Mouse (Mus musculus): ENCODE measurements around the gene Hipk2. TPM values are rescaled to one million over a fixed set of nuclear protein-coding genes. Genes with fewer than 3 reads are reported as not detected.

Hipk2 gene
- polyA plus RNA-seq, 1 experiment: 14.9 TPM

- TF ChIP-seq CTCF (IDR thresholded peaks at IDR 0.05; ENCODE audit: extremely low read depth, insufficient read depth, insufficient read length, insufficient replicate concordance) (no peak), POLR2A (IDR thresholded peaks at IDR 0.05; ENCODE audit: low read depth, low read length) (no peak)
- H3K36me3 ChIP-seq (ENCODE audit: control insufficient read depth, insufficient read depth, low read length): no peaks in the 10 kb centered on the region
- no peaks in the 10 kb centered on the region for H3K4me1 ChIP-seq (ENCODE audit: control insufficient read depth, insufficient read depth, insufficient read length)
- H3K27me3 ChIP-seq (ENCODE audit: control insufficient read depth, insufficient read depth, low read length): no peaks in the 10 kb centered on the region
- H3K4me3 ChIP-seq (ENCODE audit: extremely low read depth, insufficient read depth, insufficient read length): no peak overlapping the region
- WGBS: 81% methylated on average over 17 of the region's 17 CpGs
- peak overlapping the region; percentile 23; the same call in 1 of the 2 replicates for H3K27ac ChIP-seq (ENCODE audit: insufficient read depth, low read length)
- no peak for DNase-seq (ENCODE audit: low read depth in 1 of 2, low spot score in 2 of 2)
Measured at GRCm38 (mm10) chr6:38921095-38921809, 45.3 kb upstream of the Hipk2 start.

GRCm38 (mm10) chr6:38920141-38920540, 44.2 kb upstream of the Hipk2 start:
- Histone ChIP-seq H3K27me3 (ENCODE audit: control insufficient read depth, insufficient read depth, low read length) (no peaks in the 10 kb centered on the region), H3K4me3 (ENCODE audit: extremely low read depth, insufficient read depth, insufficient read length) (no peak overlapping the region), H3K36me3 (ENCODE audit: control insufficient read depth, insufficient read depth, low read length) (no peaks in the 10 kb centered on the region), H3K27ac (ENCODE audit: insufficient read depth, low read length) (no peak overlapping the region), H3K4me1 (ENCODE audit: control insufficient read depth, insufficient read depth, insufficient read length) (no peaks in the 10 kb centered on the region)
- no peak for DNase-seq (ENCODE audit: low read depth in 1 of 2, low spot score in 2 of 2)
- no peak for TF ChIP-seq POLR2A (IDR thresholded peaks at IDR 0.05; ENCODE audit: low read depth, low read length)
- TF ChIP-seq CTCF (IDR thresholded peaks at IDR 0.05; ENCODE audit: extremely low read depth, insufficient read depth, insufficient read length, insufficient replicate concordance): no peak
- 62% methylated on average over 6 of the region's 6 CpGs for WGBS

GRCm38 (mm10) chr6:38919135-38919740, 43.3 kb upstream of the Hipk2 start:
- no peak for TF ChIP-seq CTCF (IDR thresholded peaks at IDR 0.05; ENCODE audit: extremely low read depth, insufficient read depth, insufficient read length, insufficient replicate concordance)
- H3K27ac ChIP-seq (ENCODE audit: insufficient read depth, low read length): no peak overlapping the region
- H3K4me1 ChIP-seq (ENCODE audit: control insufficient read depth, insufficient read depth, insufficient read length): no peaks in the 10 kb centered on the region
- peak overlapping the region; percentile 19; the same call in 1 of the 2 replicates for H3K4me3 ChIP-seq (ENCODE audit: extremely low read depth, insufficient read depth, insufficient read length)
- H3K27me3 ChIP-seq (ENCODE audit: control insufficient read depth, insufficient read depth, low read length): no peaks in the 10 kb centered on the region
- WGBS: 32% methylated on average over 14 of the region's 14 CpGs
- no peak for DNase-seq (ENCODE audit: low read depth in 1 of 2, low spot score in 2 of 2)
- H3K36me3 ChIP-seq (ENCODE audit: control insufficient read depth, insufficient read depth, low read length): no peaks in the 10 kb centered on the region

- DNase-seq (ENCODE audit: low read depth in 1 of 2, low spot score in 2 of 2): no peak
- Histone ChIP-seq H3K4me1 (ENCODE audit: control insufficient read depth, insufficient read depth, insufficient read length) (no peaks in the 10 kb centered on the region), H3K27me3 (ENCODE audit: control insufficient read depth, insufficient read depth, low read length) (no peaks in the 10 kb centered on the region), H3K27ac (ENCODE audit: insufficient read depth, low read length) (peak overlapping the region; percentile 15; the same call in 1 of the 2 replicates), H3K36me3 (ENCODE audit: control insufficient read depth, insufficient read depth, low read length) (no peaks in the 10 kb centered on the region), H3K4me3 (ENCODE audit: extremely low read depth, insufficient read depth, insufficient read length) (no peak overlapping the region)
- WGBS: 49% methylated on average over 4 of the region's 4 CpGs
- no peak for TF ChIP-seq POLR2A (IDR thresholded peaks at IDR 0.05; ENCODE audit: low read depth, low read length)
Measured at GRCm38 (mm10) chr6:38918728-38919127, 42.8 kb upstream of the Hipk2 start.

GRCm38 (mm10) chr6:38917415-38917814, 41.5 kb upstream of the Hipk2 start:
- no peaks in the 10 kb centered on the region for H3K36me3 ChIP-seq (ENCODE audit: control insufficient read depth, insufficient read depth, low read length)
- H3K4me1 ChIP-seq (ENCODE audit: control insufficient read depth, insufficient read depth, insufficient read length): no peaks in the 10 kb centered on the region
- no peak for DNase-seq (ENCODE audit: low read depth in 1 of 2, low spot score in 2 of 2)
- no peak for TF ChIP-seq CTCF (IDR thresholded peaks at IDR 0.05; ENCODE audit: extremely low read depth, insufficient read depth, insufficient read length, insufficient replicate concordance)
- no peak overlapping the region for H3K4me3 ChIP-seq (ENCODE audit: extremely low read depth, insufficient read depth, insufficient read length)
- H3K27me3 ChIP-seq (ENCODE audit: control insufficient read depth, insufficient read depth, low read length): no peaks in the 10 kb centered on the region
- WGBS: 66% methylated on average over 3 of the region's 3 CpGs
- H3K27ac ChIP-seq (ENCODE audit: insufficient read depth, low read length): no peak overlapping the region

GRCm38 (mm10) chr6:38916571-38916970, 40.6 kb upstream of the Hipk2 start:
- 77% methylated on average over 4 of the region's 4 CpGs for WGBS
- no peak overlapping the region for H3K27ac ChIP-seq (ENCODE audit: insufficient read depth, low read length)
- H3K4me1 ChIP-seq (ENCODE audit: control insufficient read depth, insufficient read depth, insufficient read length): no peaks in the 10 kb centered on the region

GRCm38 (mm10) chr6:38915776-38916175, 39.8 kb upstream of the Hipk2 start:
- no peaks in the 10 kb centered on the region for H3K27me3 ChIP-seq (ENCODE audit: control insufficient read depth, insufficient read depth, low read length)
- TF ChIP-seq CTCF (IDR thresholded peaks at IDR 0.05; ENCODE audit: extremely low read depth, insufficient read depth, insufficient read length, insufficient replicate concordance) (no peak), POLR2A (IDR thresholded peaks at IDR 0.05; ENCODE audit: low read depth, low read length) (no peak)
- H3K36me3 ChIP-seq (ENCODE audit: control insufficient read depth, insufficient read depth, low read length): no peaks in the 10 kb centered on the region
- 88% methylated on average over 5 of the region's 5 CpGs for WGBS
- no peaks in the 10 kb centered on the region for H3K4me1 ChIP-seq (ENCODE audit: control insufficient read depth, insufficient read depth, insufficient read length)
- H3K27ac ChIP-seq (ENCODE audit: insufficient read depth, low read length): no peak overlapping the region
- no peak for DNase-seq (ENCODE audit: low read depth in 1 of 2, low spot score in 2 of 2)
- no peak overlapping the region for H3K4me3 ChIP-seq (ENCODE audit: extremely low read depth, insufficient read depth, insufficient read length)

More at GRCm38 (mm10) chr6:38916571-38916970, 40.6 kb upstream of the Hipk2 start:
- no peak overlapping the region for H3K4me3 ChIP-seq (ENCODE audit: extremely low read depth, insufficient read depth, insufficient read length)
- TF ChIP-seq POLR2A (IDR thresholded peaks at IDR 0.05; ENCODE audit: low read depth, low read length) (no peak), CTCF (IDR thresholded peaks at IDR 0.05; ENCODE audit: extremely low read depth, insufficient read depth, insufficient read length, insufficient replicate concordance) (no peak)
- no peaks in the 10 kb centered on the region for H3K27me3 ChIP-seq (ENCODE audit: control insufficient read depth, insufficient read depth, low read length)
- DNase-seq (ENCODE audit: low read depth in 1 of 2, low spot score in 2 of 2): no peak
- H3K36me3 ChIP-seq (ENCODE audit: control insufficient read depth, insufficient read depth, low read length): no peaks in the 10 kb centered on the region
